Mouse (Mus musculus): ENCODE measurements around the gene Hoga1.

Gene Hoga1

GRCm38 (mm10) chr19:42045269-42046102 is at the start of gene Hoga1:
Gene Hoga1, plus strand, starts transcription at chr19:42045610.
- DNase-seq, result peak; percentile 21 to 33

GRCm38 (mm10) chr19:41997090-41997489 is 48.3 kb upstream of the Hoga1 start:
- no peak for DNase-seq

GRCm38 (mm10) chr19:41998770-41999548 is 46.5 kb upstream of the Hoga1 start:
- DNase-seq, result no peak

GRCm38 (mm10) chr19:41999688-42000283 is 45.6 kb upstream of the Hoga1 start:
- DNase-seq, result no peak

- DNase-seq, result no peak
Observed at GRCm38 (mm10) chr19:42000446-42000958, 44.9 kb upstream of the Hoga1 start.

- DNase-seq, result no peak
Observed at GRCm38 (mm10) chr19:42001253-42001980, 44.0 kb upstream of the Hoga1 start.

GRCm38 (mm10) chr19:42004258-42004657 is 41.2 kb upstream of the Hoga1 start:
- DNase-seq, result no peak

- DNase-seq, result no peak
Observed at GRCm38 (mm10) chr19:42005616-42006015, 39.8 kb upstream of the Hoga1 start.

GRCm38 (mm10) chr19:42006568-42006967 is 38.8 kb upstream of the Hoga1 start:
- no peak for DNase-seq

GRCm38 (mm10) chr19:42008586-42008985 is 36.8 kb upstream of the Hoga1 start:
- no peak for DNase-seq

GRCm38 (mm10) chr19:42009067-42009466 is 36.3 kb upstream of the Hoga1 start:
- DNase-seq, result no peak

GRCm38 (mm10) chr19:42010436-42010835 is 35.0 kb upstream of the Hoga1 start:
- no peak for DNase-seq

GRCm38 (mm10) chr19:42011123-42011522 is 34.3 kb upstream of the Hoga1 start:
- no peak for DNase-seq

- no peak for DNase-seq
Observed at GRCm38 (mm10) chr19:42014231-42014825, 31.1 kb upstream of the Hoga1 start.

GRCm38 (mm10) chr19:42015001-42015400 is 30.4 kb upstream of the Hoga1 start:
- DNase-seq, result no peak

GRCm38 (mm10) chr19:42016251-42016650 is 29.2 kb upstream of the Hoga1 start:
- no peak for DNase-seq

- DNase-seq, result no peak
Observed at GRCm38 (mm10) chr19:42016840-42017239, 28.6 kb upstream of the Hoga1 start.

GRCm38 (mm10) chr19:42017399-42018247 is 27.8 kb upstream of the Hoga1 start:
- DNase-seq, result no peak

- DNase-seq, result peak in 1 of 2 experiments; percentile 47
Observed at GRCm38 (mm10) chr19:42019011-42019522, 26.3 kb upstream of the Hoga1 start.

GRCm38 (mm10) chr19:42021681-42022541 is 23.5 kb upstream of the Hoga1 start:
- no peak for DNase-seq
